Mouse (Mus musculus) heart, postnatal 36 days (tissue): ENCODE measurements around the gene Tsga10. TPM values are rescaled to one million over a fixed set of nuclear protein-coding genes. Genes with fewer than 3 reads are reported as not detected.
A peak's percentile ranks its signal among the peaks of the same experiment; 100 is the strongest.
"Not testable (repeated sequence)": the region's sequence is repeated elsewhere in the genome, so short reads cannot be mapped to it uniquely, and the experiment has no call there.

Experiments
- DNase-seq, 2 experiments: peaks; one replicate each; pipeline ENCODE4 v3.0.0; 2021 to 2022
- intact Hi-C: fragments of 180-260 bp; cut with DNase I; formaldehyde crosslinking; loops from one replicate; pipeline ENCODE4 v1.15.1; 2025
- total RNA-seq, 2 experiments: library from RNA; stranded (reverse); gene quantifications; 2 replicates each; pipeline ENCODE4 v1.2.3; 2021

Tsga10 gene
- total RNA-seq, 2 experiments from 2014 or later = 3.8 to 3.9 TPM

GRCm38 (mm10) chr1:37726426-37726825 lies 139.8 kb downstream of the Tsga10 start:
- intact Hi-C loops = no loop called here

GRCm38 (mm10) chr1:37725880-37726279 lies 140.3 kb downstream of the Tsga10 start:
- intact Hi-C loops = no loop called here
- no peak for DNase-seq

More at GRCm38 (mm10) chr1:37726426-37726825, 139.8 kb downstream of the Tsga10 start:
- no peak for DNase-seq

- intact Hi-C loops = no loop called here
- no peak for DNase-seq
Measured at GRCm38 (mm10) chr1:37721092-37721491, 145.1 kb downstream of the Tsga10 start.

GRCm38 (mm10) chr1:37719761-37720640 lies 146.2 kb downstream of the Tsga10 start, which contains the start of gene 2010300C02Rik:
2010300C02Rik (minus strand) TSS chr1:37720085.
- intact Hi-C loops = no loop called here
- peak; percentile 37 to 45 for DNase-seq

GRCm38 (mm10) chr1:37719030-37719723 lies 147.1 kb downstream of the Tsga10 start:
- DNase-seq = no peak
- intact Hi-C loops = no loop called here

GRCm38 (mm10) chr1:37718516-37718915 lies 147.7 kb downstream of the Tsga10 start:
- no peak for DNase-seq
- intact Hi-C loops = no loop called here

- DNase-seq = no peak
- intact Hi-C loops = no loop called here
Measured at GRCm38 (mm10) chr1:37717415-37718195, 148.6 kb downstream of the Tsga10 start.

GRCm38 (mm10) chr1:37712357-37712737 lies 153.9 kb downstream of the Tsga10 start:
- DNase-seq, intact Hi-C loops: not testable (repeated sequence)

- no peak for DNase-seq
- intact Hi-C loops = no loop called here
Measured at GRCm38 (mm10) chr1:37711596-37712356, 154.5 kb downstream of the Tsga10 start.

- intact Hi-C loops = no loop called here
- no peak for DNase-seq
Measured at GRCm38 (mm10) chr1:37711082-37711481, 155.1 kb downstream of the Tsga10 start.

GRCm38 (mm10) chr1:37709736-37710135 lies 156.5 kb downstream of the Tsga10 start:
- intact Hi-C loops = no loop called here
- DNase-seq = no peak

GRCm38 (mm10) chr1:37708270-37708955 lies 157.8 kb downstream of the Tsga10 start:
- peak in 1 of 2 experiments; percentile 18 for DNase-seq
- intact Hi-C loops = no loop called here

Other genes starting within 250 kb of the Tsga10 start
- under 1 TPM; 0.94 to 0.98 TPM for gene 2010300C02Rik, start 146.3 kb downstream of the Tsga10 start, total RNA-seq
- gene Lipt1, start 5.3 kb upstream of the Tsga10 start, total RNA-seq = 10 to 100 TPM; 12.2 to 12.3 TPM
- gene Mitd1, start 24.0 kb upstream of the Tsga10 start, total RNA-seq = 1 to 10 TPM; 3.4 to 4.9 TPM
- gene Mrpl30, start 24.0 kb upstream of the Tsga10 start, total RNA-seq = 100 to 1,000 TPM; 396 to 431 TPM
- not detected for gene Lyg2, start 50.1 kb upstream of the Tsga10 start, total RNA-seq
- gene Lyg1, start 91.3 kb upstream of the Tsga10 start, total RNA-seq = not detected
- gene Txndc9, start 131.5 kb upstream of the Tsga10 start, total RNA-seq = 10 to 100 TPM; 46.8 to 54.5 TPM
- gene Eif5b, start 131.6 kb upstream of the Tsga10 start, total RNA-seq = 10 to 100 TPM; 46.6 to 47.1 TPM